In the genomic region with DNA sequence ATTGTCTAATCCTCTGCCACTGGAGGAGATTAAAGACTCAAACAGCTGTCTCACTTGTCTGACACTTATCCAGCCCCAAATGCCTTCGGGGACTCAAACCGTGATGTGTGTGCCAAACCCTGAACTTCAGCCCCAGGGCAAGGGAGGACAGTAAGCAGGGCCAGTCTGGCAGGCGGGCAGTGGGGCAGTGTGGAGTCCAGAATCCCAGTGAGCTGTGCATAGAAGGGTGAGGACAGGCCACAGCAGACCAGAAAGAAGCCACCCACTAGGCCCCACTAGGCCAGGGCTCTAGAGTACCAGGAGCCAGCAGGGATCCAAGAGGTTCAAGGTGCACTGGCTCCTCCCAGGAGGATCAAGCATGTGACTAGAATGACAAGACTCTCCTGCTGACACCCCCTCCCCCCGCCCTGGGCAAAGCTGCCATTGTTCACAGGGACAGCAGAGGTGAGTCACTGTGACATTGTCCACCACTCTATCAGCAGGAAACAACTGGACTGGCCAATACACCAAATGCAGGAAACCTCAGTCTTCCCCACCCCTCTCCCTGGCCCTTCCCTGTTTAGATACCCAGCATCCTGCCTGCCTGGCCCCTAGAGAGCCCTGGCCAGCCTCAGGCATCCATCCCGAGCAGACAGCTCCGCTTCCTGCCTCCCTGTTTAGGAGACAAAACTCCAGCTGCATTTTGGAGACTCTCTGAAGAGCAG, we compare ENCODE assay signal across 9 mouse cellular contexts. TPM values are rescaled to one million over a fixed set of nuclear protein-coding genes. Genes with fewer than 3 reads are reported as not detected.
DNase-seq lines count a peak whose midpoint lies in the region; ATAC-seq lines count a peak whose summit lies in the region.
"Had no signal": no experiment of that assay in that cellular context is flagged by ENCODE, and none has a peak within 500 bp of the region (broad histone marks: within the 10 kb centered on the region; RNA-seq: fewer than 3 reads in every experiment).

No protein-coding gene starts in this region.

- H3K4me1 ChIP-seq in hindbrain, embryonic 10.5 days (replicated peaks): peaks cover 47% of the 10 kb centered on the region
- H3K4me1 ChIP-seq in hindbrain, embryonic 16.5 days (ENCODE audit: control insufficient read depth, insufficient read depth, low read depth, low read length): peaks cover 23% of the 10 kb centered on the region
- H3K4me1 ChIP-seq in embryonic facial prominence, embryonic 11.5 days (ENCODE audit: control insufficient read depth, insufficient read depth, low read length): peaks cover 4% of the 10 kb centered on the region
- peaks cover 39% of the 10 kb centered on the region for H3K4me1 ChIP-seq in intestine, embryonic 15.5 days (replicated peaks)
- peaks cover 67% of the 10 kb centered on the region for H3K4me1 ChIP-seq in lung, embryonic 15.5 days
- peaks cover 21% of the 10 kb centered on the region for H3K4me1 ChIP-seq in forebrain, embryonic 16.5 days (replicated peaks; ENCODE audit: control insufficient read depth, insufficient read depth, low read length)

- H3K9me3 ChIP-seq in hindbrain, embryonic 10.5 days: no peaks in the 10 kb centered on the region
- no peaks in the 10 kb centered on the region for H3K9me3 ChIP-seq in hindbrain, embryonic 16.5 days (ENCODE audit: control insufficient read depth, low read length)
- H3K9me3 ChIP-seq in embryonic facial prominence, embryonic 11.5 days (replicated peaks; ENCODE audit: control insufficient read depth, low read length): no peaks in the 10 kb centered on the region
- no peaks in the 10 kb centered on the region for H3K9me3 ChIP-seq in intestine, embryonic 15.5 days
- no peaks in the 10 kb centered on the region for H3K9me3 ChIP-seq in lung, embryonic 15.5 days
- H3K9me3 ChIP-seq in forebrain, embryonic 16.5 days (ENCODE audit: control insufficient read depth, low read length): no peaks in the 10 kb centered on the region

- H3K4me2 ChIP-seq in hindbrain, embryonic 16.5 days (ENCODE audit: low read length): no peak overlapping the region
- no peak overlapping the region for H3K4me2 ChIP-seq in embryonic facial prominence, embryonic 11.5 days (ENCODE audit: low read depth, low read length)
- no peak overlapping the region for H3K4me2 ChIP-seq in intestine, embryonic 15.5 days (replicated peaks)
- no peak overlapping the region for H3K4me2 ChIP-seq in lung, embryonic 15.5 days
- no peak overlapping the region for H3K4me2 ChIP-seq in forebrain, embryonic 16.5 days (ENCODE audit: low read length)

- peak overlapping the region; percentile 75 for H3K27ac ChIP-seq in hindbrain, embryonic 10.5 days
- H3K27ac ChIP-seq in hindbrain, embryonic 16.5 days (ENCODE audit: low read depth, low read length): no peak overlapping the region
- 0 out of 2 replicates have a peak overlapping the region, but pooled peaks have one; percentile 20 for H3K27ac ChIP-seq in embryonic facial prominence, embryonic 11.5 days (replicated peaks; ENCODE audit: low read depth, low read length)
- peak overlapping the region; percentile 37 for H3K27ac ChIP-seq in intestine, embryonic 15.5 days
- H3K27ac ChIP-seq in lung, embryonic 15.5 days: peak overlapping the region; percentile 81
- H3K27ac ChIP-seq in forebrain, embryonic 16.5 days (ENCODE audit: low read length): no peak overlapping the region

- 51% methylated on average over 6 of the region's 6 CpGs for WGBS in hindbrain, embryonic 10.5 days
- WGBS in hindbrain, embryonic 16.5 days: 48% methylated on average over 6 of the region's 6 CpGs
- WGBS in embryonic facial prominence, embryonic 11.5 days: 33% methylated on average over 6 of the region's 6 CpGs
- WGBS in intestine, embryonic 15.5 days: 44% methylated on average over 6 of the region's 6 CpGs
- WGBS in lung, embryonic 15.5 days: 30% methylated on average over 6 of the region's 6 CpGs
- 59% methylated on average over 6 of the region's 6 CpGs for WGBS in forebrain, embryonic 16.5 days

- H3K4me3 ChIP-seq in hindbrain, embryonic 10.5 days: no peak overlapping the region
- H3K4me3 ChIP-seq in hindbrain, embryonic 16.5 days (ENCODE audit: low read length): no peak overlapping the region
- no peak overlapping the region for H3K4me3 ChIP-seq in embryonic facial prominence, embryonic 11.5 days (ENCODE audit: low read depth, low read length)
- H3K4me3 ChIP-seq in intestine, embryonic 15.5 days (replicated peaks): no peak overlapping the region
- no peak overlapping the region for H3K4me3 ChIP-seq in lung, embryonic 15.5 days
- H3K4me3 ChIP-seq in forebrain, embryonic 16.5 days (replicated peaks; ENCODE audit: low read length): no peak overlapping the region

- no peak for DNase-seq in hindbrain, embryonic 10.5 days (ENCODE audit: low spot score)
- no peak for DNase-seq in embryonic facial prominence, embryonic 11.5 days (ENCODE audit: low spot score)
- DNase-seq in cerebellum, postnatal 4 days (ENCODE audit: low spot score in 2 of 2): no peak
- no peak for DNase-seq in frontal cortex, postnatal 36 days (ENCODE audit: low spot score in 2 of 2)

- H3K36me3 ChIP-seq in hindbrain, embryonic 10.5 days: no peaks in the 10 kb centered on the region
- no peaks in the 10 kb centered on the region for H3K36me3 ChIP-seq in hindbrain, embryonic 16.5 days (ENCODE audit: control insufficient read depth, insufficient read depth, low read length)
- H3K36me3 ChIP-seq in embryonic facial prominence, embryonic 11.5 days (replicated peaks; ENCODE audit: control insufficient read depth, insufficient read depth, low read depth, low read length): no peaks in the 10 kb centered on the region
- no peaks in the 10 kb centered on the region for H3K36me3 ChIP-seq in intestine, embryonic 15.5 days
- no peaks in the 10 kb centered on the region for H3K36me3 ChIP-seq in lung, embryonic 15.5 days
- H3K36me3 ChIP-seq in forebrain, embryonic 16.5 days (ENCODE audit: control insufficient read depth, insufficient read depth): no peaks in the 10 kb centered on the region
- H3K36me3 ChIP-seq: G1E had no signal

- ATAC-seq in hindbrain, embryonic 16.5 days: no peak
- no peak for ATAC-seq in embryonic facial prominence, embryonic 11.5 days (replicated peaks; ENCODE audit: insufficient number of reproducible peaks, low FRiP score, low TSS enrichment, low read depth)
- peak; percentile 67 for ATAC-seq in intestine, embryonic 15.5 days
- peak; percentile 71 for ATAC-seq in lung, embryonic 15.5 days (ENCODE audit: borderline replicate concordance, extremely low read depth, low FRiP score, low TSS enrichment)
- no peak; the same call in 1 of the 2 replicates for ATAC-seq in forebrain, embryonic 16.5 days

- no peaks in the 10 kb centered on the region for H3K27me3 ChIP-seq in hindbrain, embryonic 10.5 days (ENCODE audit: insufficient read depth, poor library complexity, severe bottlenecking)
- no peaks in the 10 kb centered on the region for H3K27me3 ChIP-seq in hindbrain, embryonic 16.5 days (replicated peaks; ENCODE audit: control insufficient read depth, insufficient read depth, low read length)
- H3K27me3 ChIP-seq in embryonic facial prominence, embryonic 11.5 days (ENCODE audit: control insufficient read depth, insufficient read depth, low read length): no peaks in the 10 kb centered on the region
- H3K27me3 ChIP-seq in intestine, embryonic 15.5 days (replicated peaks): no peaks in the 10 kb centered on the region
- no peaks in the 10 kb centered on the region for H3K27me3 ChIP-seq in lung, embryonic 15.5 days
- no peaks in the 10 kb centered on the region for H3K27me3 ChIP-seq in forebrain, embryonic 16.5 days (replicated peaks; ENCODE audit: control insufficient read depth, insufficient read depth, low read length)

- no peak overlapping the region for H3K9ac ChIP-seq in hindbrain, embryonic 16.5 days (ENCODE audit: low read depth, low read length)
- H3K9ac ChIP-seq in embryonic facial prominence, embryonic 11.5 days (replicated peaks; ENCODE audit: low read length): no peak overlapping the region
- no peak overlapping the region for H3K9ac ChIP-seq in intestine, embryonic 15.5 days
- no peak overlapping the region for H3K9ac ChIP-seq in lung, embryonic 15.5 days
- H3K9ac ChIP-seq in forebrain, embryonic 16.5 days (replicated peaks; ENCODE audit: low read depth, low read length): no peak overlapping the region

RNA-seq across cellular contexts. Expression of gene Tspan9, which starts 40.9 kb away (rescaled TPM):
- polyA plus RNA-seq in hindbrain, embryonic 10.5 days (2016; fragmentation: Nextera tagmentation; extraction: Ambion mirVana): 65.7 and 67.8 TPM in 2 replicates
- 62.6 and 66.8 TPM in 2 replicates for polyA plus RNA-seq in hindbrain, embryonic 16.5 days (2015; fragmentation: Nextera tagmentation; extraction: Ambion mirVana)
- polyA plus RNA-seq in embryonic facial prominence, embryonic 11.5 days (2014; fragmentation: Nextera tagmentation; extraction: Ambion mirVana): 63.9 and 71.7 TPM in 2 replicates
- 92.3 and 102 TPM in 2 replicates for polyA plus RNA-seq in intestine, embryonic 15.5 days (2015; fragmentation: Nextera tagmentation; extraction: Ambion mirVana)
- 128 and 130 TPM in 2 replicates for polyA plus RNA-seq in lung, embryonic 15.5 days (2015; fragmentation: Nextera tagmentation; extraction: Ambion mirVana)
- 56.6 and 57.4 TPM in 2 replicates for polyA plus RNA-seq in forebrain, embryonic 16.5 days (2015; fragmentation: Nextera tagmentation; extraction: Ambion mirVana)
- polyA plus RNA-seq: G1E had no signal

Comparison
In these comparisons a context has a peak if more than half of its experiments do, and no peak if none do; other contexts are left out.
1. H3K27ac ChIP-seq: peak in hindbrain, embryonic 10.5 days (single experiment), embryonic facial prominence, embryonic 11.5 days (single experiment), intestine, embryonic 15.5 days (single experiment) and lung, embryonic 15.5 days (single experiment); none in hindbrain, embryonic 16.5 days (single experiment) and forebrain, embryonic 16.5 days (single experiment).
2. ATAC-seq: peak in intestine, embryonic 15.5 days (single experiment) and lung, embryonic 15.5 days (single experiment); none in hindbrain, embryonic 16.5 days (single experiment), embryonic facial prominence, embryonic 11.5 days (single experiment) and forebrain, embryonic 16.5 days (single experiment).